26 mouse cellular contexts compared by ENCODE assay signal in the genomic region with DNA sequence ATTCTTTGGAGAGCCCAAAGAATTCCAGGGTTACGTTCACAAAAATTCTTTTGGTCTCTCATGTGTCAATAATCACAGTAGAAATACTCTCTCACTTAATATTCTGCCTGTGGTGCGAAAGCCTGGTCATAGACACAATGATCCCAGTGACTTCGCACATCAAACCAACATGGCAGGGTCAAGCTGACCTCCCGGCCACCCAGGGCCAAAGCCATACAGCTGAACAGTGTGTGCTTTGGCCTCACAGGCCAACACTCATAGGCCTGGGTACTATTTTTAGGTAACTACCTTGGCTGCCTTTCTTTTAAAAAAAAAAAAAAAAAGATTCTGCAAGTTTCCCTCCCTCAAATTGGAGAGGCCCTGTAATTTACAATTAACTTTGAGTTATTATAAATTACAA. TPM values are rescaled to one million over a fixed set of nuclear protein-coding genes. Genes with fewer than 3 reads are reported as not detected.
DNase-seq lines count a peak whose midpoint lies in the region; ATAC-seq and TF ChIP-seq lines count a peak whose summit lies in the region.
"Had no signal": no experiment of that assay in that cellular context is flagged by ENCODE, and none has a peak within 500 bp of the region (broad histone marks: within the 10 kb centered on the region; RNA-seq: fewer than 3 reads in every experiment).

No protein-coding gene starts in this region.

- peak; percentile 76 for DNase-seq in gastrocnemius, adult 2 months
- no peak for DNase-seq in gastrocnemius, postnatal 14 days
- peak; percentile 28 for DNase-seq in heart, adult 8-10 months (ENCODE audit: low spot score)
- DNase-seq in heart, postnatal 25 days (ENCODE audit: low spot score) = no peak
- no peak for DNase-seq in heart, postnatal 0 days (ENCODE audit: low spot score)
- DNase-seq: adrenal gland, postnatal 14 days; cerebellum, adult 9-11 months; kidney, adult 8-10 months; kidney, postnatal 25 days; layer of hippocampus, postnatal 36 days; lung, adult 18-20 months; lung, postnatal 10 days; thymus, adult 18-20 months; thymus, postnatal 36 days had no signal

- H3K4me3 ChIP-seq in gastrocnemius, adult 2 months = no peak overlapping the region
- H3K4me3 ChIP-seq in brown adipose tissue, adult 24 weeks (ENCODE audit: insufficient read depth, low read depth, low read length) = no peak overlapping the region
- H3K4me3 ChIP-seq in heart, postnatal 0 days (ENCODE audit: low read depth, low read length) = no peak overlapping the region
- H3K4me3 ChIP-seq in kidney, embryonic 16.5 days (ENCODE audit: low read length) = no peak overlapping the region
- H3K4me3 ChIP-seq: embryonic facial prominence, embryonic 10.5 days; forebrain, embryonic 10.5 days; hindbrain, embryonic 15.5 days; intestine, embryonic 15.5 days; layer of hippocampus, adult 2 months; limb, embryonic 13.5 days; liver, embryonic 12.5 days; midbrain, embryonic 12.5 days had no signal

- H3K4me2 ChIP-seq in heart, postnatal 0 days (ENCODE audit: low read depth, low read length) = no peak overlapping the region
- H3K4me2 ChIP-seq in kidney, embryonic 16.5 days (replicated peaks; ENCODE audit: low read depth, low read length) = no peak overlapping the region
- H3K4me2 ChIP-seq: hindbrain, embryonic 15.5 days; intestine, embryonic 15.5 days; limb, embryonic 13.5 days; liver, embryonic 12.5 days; midbrain, embryonic 12.5 days had no signal

- H3K27ac ChIP-seq in gastrocnemius, adult 2 months = peak overlapping the region; percentile 87
- H3K27ac ChIP-seq in brown adipose tissue, adult 24 weeks (replicated peaks; ENCODE audit: low read depth, low read length) = 0 out of 2 replicates have a peak overlapping the region, but pooled peaks have one; percentile 5
- H3K27ac ChIP-seq in heart, postnatal 0 days (ENCODE audit: low read depth) = peak overlapping the region; percentile 48
- no peak overlapping the region for H3K27ac ChIP-seq in kidney, embryonic 16.5 days (ENCODE audit: low read length)
- H3K27ac ChIP-seq: embryonic facial prominence, embryonic 10.5 days; forebrain, embryonic 10.5 days; hindbrain, embryonic 15.5 days; intestine, embryonic 15.5 days; layer of hippocampus, adult 2 months; limb, embryonic 13.5 days; liver, embryonic 12.5 days; midbrain, embryonic 12.5 days had no signal

- no peaks in the 10 kb centered on the region for H3K27me3 ChIP-seq in heart, postnatal 0 days (ENCODE audit: control insufficient read depth, insufficient read depth, low read length)
- H3K27me3 ChIP-seq in kidney, embryonic 16.5 days (ENCODE audit: insufficient read depth, low read length) = no peaks in the 10 kb centered on the region
- H3K27me3 ChIP-seq: hindbrain, embryonic 15.5 days; intestine, embryonic 15.5 days; limb, embryonic 13.5 days; liver, embryonic 12.5 days; midbrain, embryonic 12.5 days had no signal

- WGBS in heart, postnatal 0 days = 66% methylated on average over 4 of the region's 4 CpGs
- WGBS in kidney, embryonic 16.5 days = 84% methylated on average over 4 of the region's 4 CpGs

- intact Hi-C loops in gastrocnemius, adult 2 months (cut with DNase I) = loop anchor here (10.0 kb wide), 3 partner anchors 284 to 554 kb away; a partner anchor contains a TSS
- intact Hi-C loops in gastrocnemius, postnatal 14 days (cut with DNase I; ENCODE audit: low total_unique reads) = loop anchor here (10.0 kb wide), 1 partner anchor 544 kb away; no protein-coding TSS in a partner anchor
- intact Hi-C loops in heart, postnatal 25 days (cut with DNase I) = loop anchor here (5.0 to 10.0 kb wide), 2 partner anchors 484 to 546 kb away; no protein-coding TSS in a partner anchor

- H3K36me3 ChIP-seq in heart, postnatal 0 days (replicated peaks; ENCODE audit: control insufficient read depth, insufficient read depth, low read length) = peaks cover 44% of the 10 kb centered on the region
- peaks cover 35% of the 10 kb centered on the region for H3K36me3 ChIP-seq in kidney, embryonic 16.5 days (ENCODE audit: insufficient read depth, low read length)

- no peak overlapping the region for H3K9ac ChIP-seq in heart, postnatal 0 days (replicated peaks; ENCODE audit: low read depth, low read length)
- H3K9ac ChIP-seq in kidney, embryonic 16.5 days (replicated peaks; ENCODE audit: low read length) = no peak overlapping the region
- H3K9ac ChIP-seq: hindbrain, embryonic 15.5 days; intestine, embryonic 15.5 days; limb, embryonic 13.5 days; liver, embryonic 12.5 days; midbrain, embryonic 12.5 days had no signal

- H3K4me1 ChIP-seq in brown adipose tissue, adult 24 weeks (ENCODE audit: control insufficient read depth, insufficient read depth, insufficient read length, low read length) = no peaks in the 10 kb centered on the region
- H3K4me1 ChIP-seq in heart, postnatal 0 days (ENCODE audit: control insufficient read depth, insufficient read depth) = peaks cover 10% of the 10 kb centered on the region
- H3K4me1 ChIP-seq in kidney, embryonic 16.5 days (ENCODE audit: insufficient read depth, low read length) = no peaks in the 10 kb centered on the region
- H3K4me1 ChIP-seq: embryonic facial prominence, embryonic 10.5 days; forebrain, embryonic 10.5 days; hindbrain, embryonic 15.5 days; intestine, embryonic 15.5 days; limb, embryonic 13.5 days; liver, embryonic 12.5 days; midbrain, embryonic 12.5 days had no signal

- TF ChIP-seq CTCF in gastrocnemius, adult 2 months (IDR thresholded peaks at IDR 0.05) = no peak
- no peak for TF ChIP-seq CTCF in heart, postnatal 0 days (IDR thresholded peaks at IDR 0.05; ENCODE audit: low read depth)

- no peak for TF ChIP-seq EP300 in heart, postnatal 0 days (IDR thresholded peaks at IDR 0.05; ENCODE audit: low read depth)

- H3K9me3 ChIP-seq in heart, postnatal 0 days (replicated peaks; ENCODE audit: control insufficient read depth, low read length) = no peaks in the 10 kb centered on the region
- H3K9me3 ChIP-seq in kidney, embryonic 16.5 days (ENCODE audit: low read length) = no peaks in the 10 kb centered on the region
- H3K9me3 ChIP-seq: embryonic facial prominence, embryonic 10.5 days; forebrain, embryonic 10.5 days; hindbrain, embryonic 15.5 days; intestine, embryonic 15.5 days; limb, embryonic 13.5 days; liver, embryonic 12.5 days; midbrain, embryonic 12.5 days had no signal

- ATAC-seq in heart, postnatal 0 days (ENCODE audit: insufficient read depth, low read depth) = peak; percentile 75; the same call in 1 of the 2 replicates
- ATAC-seq in kidney, embryonic 16.5 days (ENCODE audit: low FRiP score, low TSS enrichment) = no peak
- ATAC-seq in megakaryocyte-erythroid progenitor cell, adult 5-6 weeks (replicated peaks; ENCODE audit: low FRiP score, low TSS enrichment, poor library complexity, severe bottlenecking) = no peak
- ATAC-seq: forebrain, embryonic 16.5 days; intestine, embryonic 15.5 days; liver, embryonic 12.5 days had no signal

RNA-seq across cellular contexts. Expression of a gene that starts 11.3 kb away (rescaled TPM):
- total RNA-seq in gastrocnemius, adult 2 months (2021) = 100 to 1,000 TPM; 135 to 154 TPM
- total RNA-seq in gastrocnemius, postnatal 14 days (2021) = 100 to 1,000 TPM; 169 to 182 TPM
- total RNA-seq in heart, adult 8-10 months (2022) = 100 to 1,000 TPM; 106 to 126 (median 118) TPM
- 100 to 1,000 TPM; 117 to 128 TPM for total RNA-seq in heart, postnatal 25 days (2021)
- polyA plus RNA-seq in brown adipose tissue, adult 24 weeks (2012; ENCODE audit: insufficient read depth, insufficient read length, missing spikeins) = 121 and 123 TPM in 2 replicates
- 136 and 146 TPM in 2 replicates for total RNA-seq in heart, postnatal 0 days (2014; rRNA removed; ENCODE audit: low replicate concordance)
- 140 and 141 TPM in 2 replicates for polyA plus RNA-seq in heart, postnatal 0 days (2015; fragmentation: Nextera tagmentation; extraction: Ambion mirVana)
- polyA plus RNA-seq in kidney, embryonic 16.5 days (2015; fragmentation: Nextera tagmentation; extraction: Ambion mirVana) = 307 and 308 TPM in 2 replicates
- total RNA-seq in megakaryocyte-erythroid progenitor cell, adult 5-6 weeks (2014; fragmentation: Nextera tagmentation) = 119 and 126 TPM in 2 replicates
- 191 and 220 TPM in 2 replicates for total RNA-seq in megakaryocyte-erythroid progenitor cell, adult 5-6 weeks (2017)

Comparison
In these comparisons a context has a peak if more than half of its experiments do, and no peak if none do; other contexts are left out.
1. DNase-seq: peak in gastrocnemius, adult 2 months (single experiment) and heart, adult 8-10 months (single experiment); none in gastrocnemius, postnatal 14 days (single experiment), heart, postnatal 25 days (single experiment) and heart, postnatal 0 days (single experiment).